23 mouse cellular contexts compared by ENCODE assay signal in the genomic region with DNA sequence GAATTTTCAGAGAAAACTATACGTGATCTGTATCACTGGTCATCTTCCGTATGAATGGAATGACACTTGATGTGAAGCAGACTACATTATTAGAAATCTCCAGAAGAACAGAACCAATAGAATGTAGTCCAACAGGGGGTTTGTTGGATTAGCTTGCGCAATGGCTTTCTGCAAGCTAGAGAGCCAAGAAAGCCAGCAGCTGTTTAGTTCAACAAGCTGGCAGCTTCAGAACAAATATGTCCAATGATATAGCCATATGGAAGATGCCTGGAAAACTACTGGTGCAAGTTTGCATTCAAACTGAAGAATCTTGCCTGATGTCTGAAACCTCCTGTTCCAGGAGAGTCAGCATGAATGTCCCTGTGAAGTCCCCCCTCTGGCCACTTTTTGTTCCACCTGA. TPM values are rescaled to one million over a fixed set of nuclear protein-coding genes. Genes with fewer than 3 reads are reported as not detected.
DNase-seq lines count a peak whose midpoint lies in the region; ATAC-seq and TF ChIP-seq lines count a peak whose summit lies in the region.
"Had no signal": no experiment of that assay in that cellular context is flagged by ENCODE, and none has a peak within 500 bp of the region (broad histone marks: within the 10 kb centered on the region; RNA-seq: fewer than 3 reads in every experiment).

No protein-coding gene starts in this region.

- 85% methylated on average over 3 of the region's 3 CpGs for WGBS in lung, embryonic 14.5 days

- DNase-seq in layer of hippocampus, adult 11-12 months (ENCODE audit: low spot score) = peak; percentile 12
- DNase-seq in layer of hippocampus, postnatal 36 days = no peak
- peak; percentile 46 for DNase-seq in lung, embryonic 14.5 days
- no peak for DNase-seq in lung, postnatal 4 days
- DNase-seq in brain, adult 2 months (ENCODE audit: low read depth, low spot score) = peak; percentile 45
- DNase-seq: adrenal gland, adult 2 months; adrenal gland, postnatal 36 days; cerebellum, adult 8-10 months; cerebellum, postnatal 25 days; heart, postnatal 14 days; kidney, adult 2 months; kidney, postnatal 36 days; liver had no signal

- no peak overlapping the region for H3K4me3 ChIP-seq in lung, embryonic 14.5 days (ENCODE audit: low read depth, low read length)
- no peak overlapping the region for H3K4me3 ChIP-seq in myocyte
- H3K4me3 ChIP-seq: embryonic facial prominence, embryonic 10.5 days; embryonic facial prominence, embryonic 15.5 days; forebrain, embryonic 13.5 days; hindbrain, embryonic 10.5 days; midbrain, embryonic 12.5 days had no signal

- ATAC-seq in lung, embryonic 14.5 days (ENCODE audit: insufficient read depth) = no peak
- no peak for ATAC-seq in CD4-positive, CD25-positive, alpha-beta regulatory T cell, adult 4 months
- ATAC-seq: activated CD4-positive, CD25-positive, alpha-beta regulatory T cell, adult 4 months; forebrain, embryonic 13.5 days; hindbrain, embryonic 16.5 days had no signal

- H3K27ac ChIP-seq in lung, embryonic 14.5 days (ENCODE audit: low read depth) = no peak overlapping the region
- H3K27ac ChIP-seq: embryonic facial prominence, embryonic 10.5 days; embryonic facial prominence, embryonic 15.5 days; forebrain, embryonic 13.5 days; hindbrain, embryonic 10.5 days; midbrain, embryonic 12.5 days had no signal

- no peak for TF ChIP-seq POLR2A in myocyte (IDR thresholded peaks at IDR 0.05; ENCODE audit: insufficient read length, low read depth)

- H3K79me2 ChIP-seq in myocyte (ENCODE audit: control insufficient read depth, insufficient read depth) = no peaks in the 10 kb centered on the region

- H3K4me1 ChIP-seq in lung, embryonic 14.5 days (ENCODE audit: insufficient read depth) = no peaks in the 10 kb centered on the region
- H3K4me1 ChIP-seq: embryonic facial prominence, embryonic 10.5 days; embryonic facial prominence, embryonic 15.5 days; forebrain, embryonic 13.5 days; hindbrain, embryonic 10.5 days; midbrain, embryonic 12.5 days had no signal

- no peak for TF ChIP-seq CTCF in lung, embryonic 14.5 days (IDR thresholded peaks at IDR 0.05; ENCODE audit: low read depth)

- H3ac ChIP-seq in myocyte (ENCODE audit: control insufficient read depth, insufficient read length) = no peak overlapping the region

- H3K27me3 ChIP-seq in lung, embryonic 14.5 days (ENCODE audit: insufficient read depth, low read length) = no peaks in the 10 kb centered on the region
- H3K27me3 ChIP-seq in myocyte (ENCODE audit: control insufficient read depth, insufficient read depth, insufficient read length) = no peaks in the 10 kb centered on the region
- H3K27me3 ChIP-seq: CH12.LX; embryonic facial prominence, embryonic 15.5 days; forebrain, embryonic 13.5 days; midbrain, embryonic 12.5 days had no signal

- H3K36me3 ChIP-seq in lung, embryonic 14.5 days (ENCODE audit: insufficient read depth) = no peaks in the 10 kb centered on the region
- H3K36me3 ChIP-seq in myocyte (ENCODE audit: control insufficient read depth, insufficient read depth) = no peaks in the 10 kb centered on the region
- H3K36me3 ChIP-seq: embryonic facial prominence, embryonic 10.5 days; embryonic facial prominence, embryonic 15.5 days; hindbrain, embryonic 10.5 days; midbrain, embryonic 12.5 days had no signal

- no peaks in the 10 kb centered on the region for H3K9me3 ChIP-seq in lung, embryonic 14.5 days (ENCODE audit: low read depth, low read length)
- H3K9me3 ChIP-seq: embryonic facial prominence, embryonic 10.5 days; embryonic facial prominence, embryonic 15.5 days; forebrain, embryonic 13.5 days; hindbrain, embryonic 10.5 days; midbrain, embryonic 12.5 days had no signal

- H3K4me2 ChIP-seq in lung, embryonic 14.5 days = no peak overlapping the region
- no peak overlapping the region for H3K4me2 ChIP-seq in myocyte (ENCODE audit: low read depth)
- H3K4me2 ChIP-seq: embryonic facial prominence, embryonic 15.5 days; forebrain, embryonic 13.5 days; midbrain, embryonic 12.5 days had no signal

- H3K9ac ChIP-seq in lung, embryonic 14.5 days = no peak overlapping the region
- H3K9ac ChIP-seq: embryonic facial prominence, embryonic 15.5 days; forebrain, embryonic 13.5 days; midbrain, embryonic 12.5 days had no signal

TF ChIP-seq in myocyte, 11 proteins besides CTCF, POLR2A, EP300 and RAD21:
- TF ChIP-seq POLR2AphosphoS2 (IDR thresholded peaks at IDR 0.05; ENCODE audit: insufficient read length, low read depth) (no peak), REST (IDR thresholded peaks at IDR 0.05; ENCODE audit: insufficient read depth, insufficient read length) (no peak), E2F4 (IDR thresholded peaks at IDR 0.05; ENCODE audit: insufficient read depth) (no peak), TCF12 (IDR thresholded peaks at IDR 0.05; ENCODE audit: insufficient read depth, poor library complexity, severe bottlenecking) (no peak), CEBPB (IDR thresholded peaks at IDR 0.05; ENCODE audit: insufficient read depth, poor library complexity, severe bottlenecking) (peak; percentile 38; the same call in 1 of the 2 replicates)

RNA-seq across cellular contexts. Expression of a gene that starts 35.7 kb away (rescaled TPM):
- 100 to 1,000 TPM; 139 to 144 TPM for total RNA-seq in layer of hippocampus, postnatal 36 days (2021)
- 106 and 110 TPM in 2 replicates for polyA plus RNA-seq in lung, embryonic 14.5 days (2014; fragmentation: Nextera tagmentation; extraction: Ambion mirVana)
- 36.9 TPM for polyA plus RNA-seq in myocyte (2012; fragmentation: generic; extraction: Trizol)
- polyA plus RNA-seq in CD4-positive, CD25-positive, alpha-beta regulatory T cell, adult 4 months (2017; shearing (Covaris generic)) = 10 to 100 TPM; 12.1 to 14.8 TPM

Comparison
In these comparisons a context has a peak if more than half of its experiments do, and no peak if none do; other contexts are left out.
1. DNase-seq: peak in layer of hippocampus, adult 11-12 months (single experiment), lung, embryonic 14.5 days (single experiment) and brain, adult 2 months (single experiment); none in layer of hippocampus, postnatal 36 days (0 of 2) and lung, postnatal 4 days (0 of 2).